21 mouse cellular contexts compared by ENCODE assay signal in genomic region chr2:125420604-125421003, GRCm38 (mm10).
DNase-seq lines count a peak whose midpoint lies in the region; ATAC-seq and TF ChIP-seq lines count a peak whose summit lies in the region.
"Had no signal": no experiment of that assay in that cellular context is flagged by ENCODE, and none has a peak within 500 bp of the region (broad histone marks: within the 10 kb centered on the region; RNA-seq: fewer than 3 reads in every experiment).

No protein-coding gene starts in this region.

- H3K4me1 ChIP-seq in embryonic facial prominence, embryonic 14.5 days (ENCODE audit: control insufficient read depth, insufficient read depth, low read length), result no peaks in the 10 kb centered on the region
- no peaks in the 10 kb centered on the region; the same call in 1 of the 2 replicates for H3K4me1 ChIP-seq in embryonic facial prominence, embryonic 10.5 days
- H3K4me1 ChIP-seq in intestine, embryonic 14.5 days (replicated peaks; ENCODE audit: control insufficient read depth, insufficient read depth, low read length), result no peaks in the 10 kb centered on the region; the same call in 1 of the 2 replicates
- H3K4me1 ChIP-seq in intestine, postnatal 0 days (replicated peaks; ENCODE audit: control insufficient read depth, insufficient read depth, low read length), result no peaks in the 10 kb centered on the region
- H3K4me1 ChIP-seq: hindbrain, embryonic 15.5 days had no signal

- no peak overlapping the region for H3K27ac ChIP-seq in embryonic facial prominence, embryonic 14.5 days (replicated peaks; ENCODE audit: low read depth, low read length)
- H3K27ac ChIP-seq in embryonic facial prominence, embryonic 10.5 days (replicated peaks), result no peak overlapping the region
- peak overlapping the region; percentile 57; the same call in 1 of the 2 replicates for H3K27ac ChIP-seq in intestine, embryonic 14.5 days (ENCODE audit: low read depth)
- no peak overlapping the region for H3K27ac ChIP-seq in intestine, postnatal 0 days (ENCODE audit: low read depth, low read length)
- H3K27ac ChIP-seq: hindbrain, embryonic 15.5 days; kidney, postnatal 0 days had no signal

- no peaks in the 10 kb centered on the region for H3K9me3 ChIP-seq in embryonic facial prominence, embryonic 14.5 days (ENCODE audit: control insufficient read depth, low read length)
- no peaks in the 10 kb centered on the region for H3K9me3 ChIP-seq in embryonic facial prominence, embryonic 10.5 days
- no peaks in the 10 kb centered on the region for H3K9me3 ChIP-seq in intestine, embryonic 14.5 days (ENCODE audit: control insufficient read depth, low read length)
- H3K9me3 ChIP-seq in intestine, postnatal 0 days (ENCODE audit: control insufficient read depth), result no peaks in the 10 kb centered on the region
- H3K9me3 ChIP-seq: hindbrain, embryonic 15.5 days had no signal

- no peak for TF ChIP-seq CTCF in intestine, postnatal 0 days (IDR thresholded peaks at IDR 0.05; ENCODE audit: low read depth)

- WGBS in embryonic facial prominence, embryonic 14.5 days, result 61% methylated on average over 9 of the region's 9 CpGs
- WGBS in embryonic facial prominence, embryonic 10.5 days, result 82% methylated on average over 9 of the region's 9 CpGs
- WGBS in intestine, embryonic 14.5 days, result 27% methylated on average over 9 of the region's 9 CpGs
- 64% methylated on average over 9 of the region's 9 CpGs for WGBS in intestine, postnatal 0 days

- peak; percentile 70 for DNase-seq in embryonic facial prominence, embryonic 14.5 days (ENCODE audit: low spot score)
- DNase-seq in embryonic facial prominence, embryonic 10.5 days (ENCODE audit: low spot score), result no peak
- no peak for DNase-seq in intestine, embryonic 14.5 days (ENCODE audit: low spot score)
- peak; percentile 14 for DNase-seq in lung, postnatal 10 days
- DNase-seq in lung, postnatal 25 days (ENCODE audit: low spot score), result no peak
- DNase-seq in thymus, postnatal 4 days, result no peak
- DNase-seq: adrenal gland, adult 8-10 months; cerebellum, adult 9-10 months; gastrocnemius, postnatal 36 days; heart, postnatal 14 days; kidney, adult 18-20 months; layer of hippocampus, postnatal 36 days; liver; retina, postnatal 1 day; thymus, postnatal 14 days had no signal

- no peak overlapping the region for H3K4me2 ChIP-seq in embryonic facial prominence, embryonic 14.5 days (ENCODE audit: low read depth, low read length)
- no peak overlapping the region for H3K4me2 ChIP-seq in intestine, embryonic 14.5 days (ENCODE audit: low read length)
- H3K4me2 ChIP-seq in intestine, postnatal 0 days (replicated peaks; ENCODE audit: low read depth), result no peak overlapping the region
- H3K4me2 ChIP-seq: hindbrain, embryonic 15.5 days; midbrain, embryonic 11.5 days had no signal

- H3K4me3 ChIP-seq in embryonic facial prominence, embryonic 14.5 days (ENCODE audit: low read depth, low read length), result no peak overlapping the region
- H3K4me3 ChIP-seq in embryonic facial prominence, embryonic 10.5 days, result no peak overlapping the region
- H3K4me3 ChIP-seq in intestine, embryonic 14.5 days (ENCODE audit: low read depth, low read length), result no peak overlapping the region
- no peak overlapping the region for H3K4me3 ChIP-seq in intestine, postnatal 0 days (ENCODE audit: low read depth, low read length)
- H3K4me3 ChIP-seq: hindbrain, embryonic 15.5 days had no signal

- H3K9ac ChIP-seq in embryonic facial prominence, embryonic 14.5 days (ENCODE audit: low read depth, low read length), result no peak overlapping the region
- no peak overlapping the region for H3K9ac ChIP-seq in intestine, embryonic 14.5 days (ENCODE audit: low read length)
- no peak overlapping the region for H3K9ac ChIP-seq in intestine, postnatal 0 days (ENCODE audit: low read depth, low read length)
- H3K9ac ChIP-seq: hindbrain, embryonic 15.5 days had no signal

- no peaks in the 10 kb centered on the region for H3K27me3 ChIP-seq in embryonic facial prominence, embryonic 14.5 days (replicated peaks; ENCODE audit: control insufficient read depth, insufficient read depth, low read length)
- no peaks in the 10 kb centered on the region for H3K27me3 ChIP-seq in embryonic facial prominence, embryonic 10.5 days (replicated peaks; ENCODE audit: low read depth, poor library complexity, severe bottlenecking)
- no peaks in the 10 kb centered on the region for H3K27me3 ChIP-seq in intestine, embryonic 14.5 days (replicated peaks; ENCODE audit: control insufficient read depth, insufficient read depth, low read length)
- H3K27me3 ChIP-seq in intestine, postnatal 0 days (replicated peaks; ENCODE audit: control insufficient read depth, insufficient read depth, low read length), result no peaks in the 10 kb centered on the region
- H3K27me3 ChIP-seq: hindbrain, embryonic 15.5 days; Patski had no signal

- H3K36me3 ChIP-seq in embryonic facial prominence, embryonic 14.5 days (ENCODE audit: control insufficient read depth, insufficient read depth, low read length), result no peaks in the 10 kb centered on the region
- H3K36me3 ChIP-seq in embryonic facial prominence, embryonic 10.5 days (replicated peaks), result no peaks in the 10 kb centered on the region
- no peaks in the 10 kb centered on the region for H3K36me3 ChIP-seq in intestine, embryonic 14.5 days (ENCODE audit: control insufficient read depth, insufficient read depth, low read length)
- no peaks in the 10 kb centered on the region for H3K36me3 ChIP-seq in intestine, postnatal 0 days (ENCODE audit: control insufficient read depth, insufficient read depth)
- H3K36me3 ChIP-seq: hindbrain, embryonic 15.5 days had no signal

- peak; percentile 74; the same call in 1 of the 2 replicates for ATAC-seq in embryonic facial prominence, embryonic 14.5 days (ENCODE audit: low read depth)
- ATAC-seq in intestine, embryonic 14.5 days (replicated peaks; ENCODE audit: low FRiP score, low TSS enrichment, low read depth), result peak; percentile 69
- ATAC-seq in intestine, postnatal 0 days, result no peak
- no peak for ATAC-seq in erythroid progenitor cell, adult 5-6 weeks (replicated peaks; ENCODE audit: low FRiP score, poor library complexity, severe bottlenecking)
- ATAC-seq: Patski had no signal

Comparison
In these comparisons a context has a peak if more than half of its experiments do, and no peak if none do; other contexts are left out.
1. ATAC-seq: peak in embryonic facial prominence, embryonic 14.5 days (single experiment) and intestine, embryonic 14.5 days (single experiment); none in intestine, postnatal 0 days (single experiment) and erythroid progenitor cell, adult 5-6 weeks (single experiment).
2. DNase-seq: peak in embryonic facial prominence, embryonic 14.5 days (single experiment) and lung, postnatal 10 days (single experiment); none in embryonic facial prominence, embryonic 10.5 days (single experiment), intestine, embryonic 14.5 days (single experiment), lung, postnatal 25 days (single experiment) and thymus, postnatal 4 days (single experiment).